Mouse (Mus musculus) limb, embryonic 14.5 days (tissue): Measurements from ENCODE around the gene Msi2. TPM values are rescaled to one million over a fixed set of nuclear protein-coding genes. Genes with fewer than 3 reads are reported as not detected.

Source experiments
- ATAC-seq: fragments of 200-750 bp; cut with Nextera tagmentation; 2 replicates; pipeline ENCODE4 v1.8.0; 2017; ENCODE audit warnings: low read depth, moderate number of reproducible peaks, moderate TSS enrichment; ENCODE audit not compliant: low FRiP score
- DNase-seq: peaks from one replicate; pipeline ENCODE4 v3.0.0-alpha.2; 2015; ENCODE audit warnings: low spot score
- H3K27ac ChIP-seq: fragments of 300-500 bp; sonication (generic); replicated peaks from 2 replicates; pipeline ENCODE4 v1.5.1; 2014; ENCODE audit warnings: low read depth, mild to moderate bottlenecking, low read length, moderate library complexity, mixed read lengths
- H3K27me3 ChIP-seq: fragments of 300-500 bp; sonication (generic); 2 replicates; pipeline ENCODE4 v1.6.1; 2014; ENCODE audit warnings: low read length, mixed read lengths; ENCODE audit not compliant: control insufficient read depth, insufficient read depth
- H3K36me3 ChIP-seq: fragments of 300-500 bp; sonication (generic); 2 replicates; pipeline ENCODE4 v1.6.1; 2014; ENCODE audit warnings: mild to moderate bottlenecking, low read length, moderate library complexity, mixed read lengths; ENCODE audit not compliant: control insufficient read depth, insufficient read depth
- H3K4me1 ChIP-seq: fragments of 300-500 bp; sonication (generic); 2 replicates; pipeline ENCODE4 v1.6.1; 2014; ENCODE audit warnings: antibody characterized with exemption, low read length, mixed read lengths; ENCODE audit not compliant: control insufficient read depth, insufficient read depth
- H3K4me2 ChIP-seq: fragments of 300-500 bp; sonication (generic); replicated peaks from 2 replicates; pipeline ENCODE4 v1.6.1; 2014; ENCODE audit warnings: low read depth, mild to moderate bottlenecking, low read length, moderate library complexity; ENCODE audit not compliant: severe bottlenecking
- H3K4me3 ChIP-seq: fragments of 300-500 bp; sonication (generic); replicated peaks from 2 replicates; pipeline ENCODE4 v1.5.1; 2014; ENCODE audit warnings: low read length
- H3K9ac ChIP-seq: fragments of 300-500 bp; sonication (generic); 2 replicates; pipeline ENCODE4 v1.6.1; 2014; ENCODE audit warnings: mild to moderate bottlenecking, low read depth, low read length, moderate library complexity; ENCODE audit not compliant: severe bottlenecking
- H3K9me3 ChIP-seq: fragments of 300-500 bp; sonication (generic); 2 replicates; pipeline ENCODE4 v1.6.1; 2016; ENCODE audit warnings: low read length; ENCODE audit not compliant: control insufficient read depth
- POLR2A ChIP-seq: fragments of 200-500 bp; IDR thresholded peaks from 2 replicates; pipeline ENCODE4 v1.8.0; 2012; ENCODE audit warnings: inconsistent platforms, mild to moderate bottlenecking, moderate library complexity, borderline replicate concordance; ENCODE audit not compliant: insufficient read depth, insufficient read length; ENCODE audit errors: extremely low read depth
- WGBS: fragments of 180-500 bp; shearing (Covaris S2); extraction: QIAGEN DNeasy Blood & Tissue Kit; methylation state at CpG from one replicate; pipeline ENCODE4 v1.1.7; 2014; 5-methylcytosine and 5-hydroxymethylcytosine counted together
- polyA plus RNA-seq, 2 experiments: library from polyadenylated mRNA; depleted of rRNA in 1 of 2; stranded (reverse) in 1 of 2; unstranded in 1 of 2; fragments of >200 nt; fragmentation: Nextera tagmentation in 1 of 2; extraction: Ambion mirVana in 1 of 2; gene quantifications; 2 replicates each; pipeline versions ENCODE4 v1.2.1 to v1.2.3; 2012 to 2014

Gene Msi2
- polyA plus RNA-seq, 2 experiments: 13.9 to 36.5 TPM

- no peak overlapping the region for H3K27ac ChIP-seq
- no peaks in the 10 kb centered on the region for H3K27me3 ChIP-seq
- H3K9ac ChIP-seq: no peak overlapping the region
- no peak overlapping the region for H3K4me3 ChIP-seq
- TF ChIP-seq POLR2A: no peak
- H3K4me1 ChIP-seq: peaks cover 27% of the 10 kb centered on the region
- ATAC-seq: no peak
- no peaks in the 10 kb centered on the region for H3K36me3 ChIP-seq
- DNase-seq: no peak
- 81% methylated on average over 4 of the region's 4 CpGs for WGBS
- no peaks in the 10 kb centered on the region for H3K9me3 ChIP-seq
- H3K4me2 ChIP-seq: no peak overlapping the region
These were observed 89.1 kb downstream of the Msi2 start for GRCm38 (mm10) chr11:88629165-88629564.

DNA sequence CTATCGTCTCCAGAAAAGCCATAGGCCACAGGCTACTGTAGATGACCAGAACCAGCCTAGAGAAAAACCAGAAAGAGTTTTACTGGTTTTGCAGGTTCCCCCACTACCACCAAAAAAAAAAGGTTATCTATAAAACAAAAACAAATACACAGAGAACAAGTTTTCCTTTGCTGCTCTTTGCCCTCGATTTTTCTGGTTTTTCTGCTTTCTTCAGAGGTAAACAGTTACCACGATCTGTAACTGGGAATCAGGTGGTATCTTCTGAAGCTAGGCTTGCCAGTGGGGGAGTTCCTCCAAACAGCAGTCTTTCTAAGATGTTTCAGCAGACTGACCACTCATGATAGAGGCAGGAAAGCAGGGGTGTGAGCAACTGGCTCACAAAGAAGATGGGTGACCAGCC is 89.6 kb downstream of the Msi2 start:
- no peak for TF ChIP-seq POLR2A
- DNase-seq (no peak), ATAC-seq (no peak)
- no peaks in the 10 kb centered on the region for H3K36me3 ChIP-seq
- no peaks in the 10 kb centered on the region for H3K9me3 ChIP-seq
- H3K4me2 ChIP-seq: no peak overlapping the region
- WGBS: 76% methylated on average over 3 of the region's 3 CpGs
- H3K4me1 ChIP-seq: peaks cover 28% of the 10 kb centered on the region
- H3K4me3 ChIP-seq: no peak overlapping the region
- no peaks in the 10 kb centered on the region for H3K27me3 ChIP-seq
- H3K27ac ChIP-seq: no peak overlapping the region
- H3K9ac ChIP-seq: no peak overlapping the region

DNA sequence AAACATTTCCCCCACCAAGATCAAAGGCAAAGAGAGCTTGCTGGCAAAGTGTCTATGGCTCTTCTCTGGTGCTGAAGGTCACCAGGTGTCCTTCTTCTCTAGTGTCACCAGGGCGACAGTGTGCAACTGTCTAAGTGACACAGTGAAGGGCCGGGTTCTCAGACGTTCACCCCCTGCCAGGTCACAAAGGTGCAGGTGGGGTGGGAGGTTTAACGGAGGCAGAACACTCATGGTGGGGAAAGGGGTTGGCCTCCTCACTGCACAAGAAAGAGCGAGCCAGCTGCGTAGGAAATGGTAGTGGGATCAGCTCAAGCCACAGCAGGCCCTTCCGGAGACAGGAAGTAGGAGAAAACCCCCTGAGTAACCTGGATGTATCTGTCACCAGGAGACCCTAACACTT is 91.0 kb downstream of the Msi2 start:
- TF ChIP-seq POLR2A: no peak

GRCm38 (mm10) chr11:88626576-88626975 is 91.7 kb downstream of the Msi2 start:
- peaks cover 32% of the 10 kb centered on the region for H3K4me1 ChIP-seq
- no peaks in the 10 kb centered on the region for H3K9me3 ChIP-seq
- H3K4me3 ChIP-seq: no peak overlapping the region
- no peaks in the 10 kb centered on the region for H3K36me3 ChIP-seq
- DNase-seq: no peak
- TF ChIP-seq POLR2A: no peak
- WGBS: 64% methylated on average over 8 of the region's 8 CpGs
- H3K27ac ChIP-seq: no peak overlapping the region
- no peak overlapping the region for H3K9ac ChIP-seq
- no peak for ATAC-seq
- H3K4me2 ChIP-seq: no peak overlapping the region
- H3K27me3 ChIP-seq: no peaks in the 10 kb centered on the region

More for the DNA sequence above, 91.0 kb downstream of the Msi2 start:
- H3K36me3 ChIP-seq: no peaks in the 10 kb centered on the region
- DNase-seq (no peak), ATAC-seq (no peak)
- no peak overlapping the region for H3K9ac ChIP-seq
- 43% methylated on average over 7 of the region's 7 CpGs for WGBS
- no peak overlapping the region for H3K4me3 ChIP-seq
- H3K27me3 ChIP-seq: no peaks in the 10 kb centered on the region
- no peak overlapping the region for H3K4me2 ChIP-seq
- no peaks in the 10 kb centered on the region for H3K9me3 ChIP-seq
- H3K4me1 ChIP-seq: peaks cover 29% of the 10 kb centered on the region
- no peak overlapping the region for H3K27ac ChIP-seq

DNA sequence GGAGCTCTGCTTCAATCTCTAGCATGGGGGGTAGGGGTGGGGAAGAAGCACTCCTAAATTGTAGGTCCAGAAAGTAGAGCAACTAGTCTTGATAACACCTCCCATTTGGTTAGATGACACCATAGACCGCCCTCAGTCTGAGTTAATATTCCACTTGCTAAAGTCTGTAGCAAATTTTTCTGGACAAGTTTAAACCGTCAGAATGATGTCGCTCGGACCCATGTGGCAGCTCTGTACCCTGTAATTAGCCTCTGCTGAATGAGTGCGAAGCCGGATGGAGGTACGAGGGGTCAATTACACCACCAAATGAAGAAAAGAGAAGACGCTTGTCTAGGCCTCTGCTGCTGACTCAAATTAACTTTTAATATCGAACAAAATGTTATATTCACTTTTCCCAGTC is 92.3 kb downstream of the Msi2 start:
- Histone ChIP-seq H3K36me3 (no peaks in the 10 kb centered on the region), H3K4me2 (no peak overlapping the region), H3K9me3 (no peaks in the 10 kb centered on the region), H3K4me1 (peaks cover 34% of the 10 kb centered on the region), H3K9ac (no peak overlapping the region), H3K4me3 (no peak overlapping the region), H3K27me3 (no peaks in the 10 kb centered on the region), H3K27ac (no peak overlapping the region)
- no peak for DNase-seq
- WGBS: 47% methylated on average over 9 of the region's 9 CpGs
- TF ChIP-seq POLR2A: no peak
- ATAC-seq: no peak

- 23% methylated on average over 14 of the region's 14 CpGs for WGBS
- peaks cover 42% of the 10 kb centered on the region for H3K4me1 ChIP-seq
- H3K27me3 ChIP-seq: no peaks in the 10 kb centered on the region
- no peak for ATAC-seq
- H3K9me3 ChIP-seq: no peaks in the 10 kb centered on the region
- no peak overlapping the region for H3K4me3 ChIP-seq
- peak; percentile 62 for DNase-seq
- no peak for TF ChIP-seq POLR2A
- peak overlapping the region; percentile 32 for H3K4me2 ChIP-seq
- no peak overlapping the region for H3K9ac ChIP-seq
- no peak overlapping the region for H3K27ac ChIP-seq
- no peaks in the 10 kb centered on the region for H3K36me3 ChIP-seq
These were observed 93.2 kb downstream of the Msi2 start for GRCm38 (mm10) chr11:88625063-88625462.
